Mouse (Mus musculus): Measurements from ENCODE around the gene Dbndd2. TPM values are rescaled to one million over a fixed set of nuclear protein-coding genes. Genes with fewer than 3 reads are reported as not detected.
A peak's percentile ranks its signal among the peaks of the same experiment; 100 is the strongest.

Dbndd2 gene
- polyA plus RNA-seq, 1 experiment: 75.8 TPM

DNA sequence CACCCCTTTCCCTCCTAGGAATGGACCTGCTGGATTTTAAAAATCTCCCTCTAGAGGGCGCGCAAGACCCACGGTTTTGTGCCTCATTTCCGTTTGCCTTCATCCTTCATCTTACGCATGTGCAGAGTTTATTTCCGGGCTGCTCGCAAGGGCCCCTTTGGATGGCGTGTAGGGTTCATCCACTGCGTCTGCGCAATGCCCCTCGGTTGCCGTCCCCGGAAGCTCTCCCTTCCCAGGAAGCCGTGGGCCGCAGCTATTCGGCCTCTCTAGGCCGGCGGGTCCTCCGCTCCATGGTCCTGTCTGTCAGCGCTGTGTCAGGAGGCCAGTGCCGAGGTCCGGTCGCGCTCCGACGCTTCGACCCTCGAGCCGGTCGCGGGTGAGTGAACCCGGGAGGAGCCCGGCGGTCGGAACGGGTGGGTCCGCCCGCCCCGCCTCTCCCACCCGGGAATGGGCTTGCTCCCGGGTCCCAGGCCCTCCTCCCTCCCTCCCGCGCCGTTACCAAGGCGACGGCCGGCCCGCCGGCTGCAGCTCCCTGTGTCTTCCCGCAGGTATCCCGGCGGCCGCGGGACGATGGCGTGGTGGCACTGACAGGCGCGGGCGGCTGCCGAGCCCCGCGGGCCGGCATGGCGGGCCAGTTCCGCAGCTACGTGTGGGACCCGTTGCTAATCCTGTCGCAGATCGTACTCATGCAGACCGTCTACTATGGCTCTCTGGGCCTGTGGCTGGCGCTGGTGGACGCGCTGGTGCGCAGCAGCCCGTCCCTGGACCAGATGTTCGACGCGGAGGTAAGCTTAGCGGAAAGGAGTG is 25.0 kb upstream of the Dbndd2 start, which contains the start of gene Gm20458:
Gene Gm20458, plus strand, starts transcription at position 223 of the 807 bp plus-strand sequence.
- no peak for TF ChIP-seq CTCF (IDR thresholded peaks at IDR 0.05; ENCODE audit: low read depth, low read length)
- TF ChIP-seq POLR2A (IDR thresholded peaks at IDR 0.05; ENCODE audit: borderline replicate concordance, low read depth, low read length): no peak
- Histone ChIP-seq H3K4me3 (ENCODE audit: insufficient read depth, low read length) (peak within 1 kb of the TSS; percentile 79), H3K4me1 (ENCODE audit: control insufficient read depth, insufficient read depth, low read length) (peaks cover 33% of the 10 kb centered on the region), H3K27ac (ENCODE audit: insufficient read depth, low read depth, low read length) (peak within 1 kb of the TSS; percentile 55)

DNA sequence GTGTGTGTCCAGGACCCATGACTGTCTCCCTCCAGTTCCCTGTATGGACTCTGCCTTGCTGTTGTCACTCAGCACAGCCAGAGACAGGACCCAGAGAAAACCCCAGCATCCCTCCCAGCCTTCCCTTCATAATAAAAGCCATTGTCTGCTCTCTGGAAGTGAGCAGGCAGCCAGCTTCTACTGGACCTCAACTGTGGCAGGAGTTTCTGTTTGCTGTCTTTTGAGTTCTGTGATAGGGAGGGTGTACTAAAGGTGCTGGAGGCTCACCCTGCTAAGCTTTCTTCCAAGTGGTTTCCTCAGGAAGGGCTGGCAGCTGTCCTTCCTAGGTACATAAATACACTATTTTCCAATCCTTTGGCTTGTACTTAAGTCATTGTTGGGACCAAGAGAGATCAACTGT is 20.7 kb upstream of the Dbndd2 start:
- Histone ChIP-seq H3K4me1 (ENCODE audit: control insufficient read depth, insufficient read depth, low read length) (peaks cover 9% of the 10 kb centered on the region), H3K27ac (ENCODE audit: insufficient read depth, low read depth, low read length) (no peak overlapping the region), H3K4me3 (ENCODE audit: insufficient read depth, low read length) (no peak overlapping the region)
- TF ChIP-seq POLR2A (IDR thresholded peaks at IDR 0.05; ENCODE audit: borderline replicate concordance, low read depth, low read length): no peak
- no peak for TF ChIP-seq CTCF (IDR thresholded peaks at IDR 0.05; ENCODE audit: low read depth, low read length)

DNA sequence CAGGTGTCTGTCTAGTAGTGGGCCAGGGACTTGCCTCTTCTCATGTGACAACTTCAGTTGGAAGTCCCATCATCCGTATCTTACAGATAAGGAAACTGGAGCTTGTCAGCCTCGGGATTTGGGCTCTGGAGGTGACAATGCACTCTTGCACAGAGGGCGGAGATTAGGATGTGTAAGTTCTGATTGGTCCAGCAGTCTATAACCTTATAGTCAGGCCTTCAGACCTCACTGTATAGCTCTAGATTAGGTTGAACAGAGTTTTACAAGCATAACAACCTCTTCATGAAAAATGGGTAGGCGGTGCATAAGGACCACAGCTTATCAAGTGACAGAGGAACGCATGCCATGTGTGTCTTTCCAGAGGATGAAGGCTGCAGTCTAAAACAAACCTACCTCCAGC is 19.1 kb upstream of the Dbndd2 start:
- Histone ChIP-seq H3K4me1 (ENCODE audit: control insufficient read depth, insufficient read depth, low read length) (peaks cover 9% of the 10 kb centered on the region), H3K4me3 (ENCODE audit: insufficient read depth, low read length) (no peak overlapping the region), H3K27ac (ENCODE audit: insufficient read depth, low read depth, low read length) (no peak overlapping the region)
- TF ChIP-seq POLR2A (IDR thresholded peaks at IDR 0.05; ENCODE audit: borderline replicate concordance, low read depth, low read length) (no peak), CTCF (IDR thresholded peaks at IDR 0.05; ENCODE audit: low read depth, low read length) (no peak)

DNA sequence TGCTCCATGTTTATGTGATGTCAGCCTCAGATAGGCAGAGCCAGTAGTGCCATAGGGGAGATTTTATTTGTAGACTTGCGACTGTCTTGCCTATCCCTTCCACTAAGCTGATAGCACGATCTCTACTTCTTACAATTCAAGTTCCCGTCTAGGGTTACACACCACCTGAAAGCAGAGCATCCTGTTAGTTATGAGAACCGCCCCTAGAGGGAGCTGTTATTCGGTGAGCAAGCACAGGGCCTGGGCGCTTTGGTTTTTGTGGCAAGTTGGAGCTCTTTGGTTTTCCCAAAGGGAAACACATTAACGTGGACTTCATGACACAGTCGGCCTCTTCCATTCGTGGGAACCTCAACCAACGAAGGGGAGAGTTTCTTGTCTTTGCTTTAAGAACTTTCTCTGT is 15.7 kb upstream of the Dbndd2 start:
- Histone ChIP-seq H3K4me3 (ENCODE audit: insufficient read depth, low read length) (no peak overlapping the region), H3K27ac (ENCODE audit: insufficient read depth, low read depth, low read length) (no peak overlapping the region), H3K4me1 (ENCODE audit: control insufficient read depth, insufficient read depth, low read length) (0 out of 2 replicates have a peak, but pooled peaks cover 2% of the 10 kb centered on the region)
- TF ChIP-seq CTCF (IDR thresholded peaks at IDR 0.05; ENCODE audit: low read depth, low read length) (peak; percentile 53), POLR2A (IDR thresholded peaks at IDR 0.05; ENCODE audit: borderline replicate concordance, low read depth, low read length) (no peak)

DNA sequence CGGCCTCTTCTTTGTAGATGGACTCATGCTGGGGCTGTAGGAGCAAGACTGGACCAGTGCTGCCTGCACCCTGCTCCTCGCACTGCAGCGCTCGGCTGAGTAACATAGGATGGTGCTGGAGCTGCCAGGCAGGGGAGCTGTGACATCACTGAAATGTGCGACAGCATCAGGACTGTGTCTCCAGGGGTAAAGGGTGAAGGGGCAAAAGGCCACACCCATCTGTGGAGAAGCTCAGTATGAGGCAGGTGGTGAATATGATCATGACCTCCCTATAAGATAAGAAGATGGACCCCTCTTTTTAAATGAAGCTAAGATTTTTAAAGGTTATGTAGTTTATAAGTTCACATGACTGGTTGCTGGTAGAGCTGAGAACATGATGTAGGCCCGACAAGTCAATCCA is 12.3 kb upstream of the Dbndd2 start, which contains the start of gene Trp53tg5:
Gene Trp53tg5, minus strand, starts transcription at position 101 of the 400 bp plus-strand sequence.
- TF ChIP-seq CTCF (IDR thresholded peaks at IDR 0.05; ENCODE audit: low read depth, low read length): no peak
- no peak for TF ChIP-seq POLR2A (IDR thresholded peaks at IDR 0.05; ENCODE audit: borderline replicate concordance, low read depth, low read length)
- H3K4me3 ChIP-seq (ENCODE audit: insufficient read depth, low read length): no peak within 1 kb of the TSS
- no peak within 1 kb of the TSS for H3K27ac ChIP-seq (ENCODE audit: insufficient read depth, low read depth, low read length)
- H3K4me1 ChIP-seq (ENCODE audit: control insufficient read depth, insufficient read depth, low read length): 0 out of 2 replicates have a peak, but pooled peaks cover 2% of the 10 kb centered on the region

DNA sequence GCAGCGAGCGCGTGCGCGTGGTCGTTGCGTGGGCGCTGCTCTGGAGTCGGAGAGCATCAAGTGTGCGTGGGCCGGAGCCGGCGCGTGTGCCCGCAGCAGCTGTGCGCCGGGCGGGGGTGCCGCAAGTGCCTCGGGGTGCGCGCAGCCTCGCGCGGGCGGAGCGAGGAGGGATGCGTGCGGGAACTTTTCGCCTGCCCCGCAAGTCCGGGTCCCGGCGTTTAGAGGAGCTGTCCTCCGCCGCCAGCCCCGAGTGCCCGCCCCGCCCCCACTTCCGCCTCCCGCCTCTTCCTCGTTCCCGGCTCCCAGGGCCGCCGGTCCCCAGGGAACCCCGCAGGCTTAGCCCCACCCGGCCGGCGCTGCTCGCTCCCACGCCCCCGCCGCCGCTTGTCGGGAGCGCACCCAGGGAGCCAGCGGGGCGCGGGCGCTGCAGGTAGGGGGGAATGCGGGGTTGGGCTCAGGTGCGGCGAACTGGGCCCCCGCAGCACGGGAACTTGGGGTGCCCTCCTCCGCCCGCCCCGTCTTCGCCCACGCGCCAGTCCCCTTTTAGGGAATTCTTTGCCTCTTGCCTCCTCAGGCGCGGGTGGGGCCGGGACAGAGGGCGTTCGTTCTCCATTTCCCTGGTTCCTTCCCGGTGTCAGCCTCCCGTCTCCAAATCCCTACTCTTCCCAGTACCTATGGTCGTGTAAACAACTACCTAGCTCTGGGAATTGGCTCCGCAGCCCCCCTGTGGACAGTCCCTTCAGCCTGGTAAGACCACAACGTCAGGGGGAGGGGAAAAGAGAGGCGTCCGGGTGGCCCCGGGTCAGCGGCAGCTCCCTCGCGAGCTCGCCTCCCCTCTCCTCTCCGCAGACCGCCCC is 580 bp downstream of the Dbndd2 start:
- peaks cover 6% of the 10 kb centered on the region; the same call in 1 of the 2 replicates for H3K4me1 ChIP-seq (ENCODE audit: control insufficient read depth, insufficient read depth, low read length)
- no peak overlapping the region for H3K27ac ChIP-seq (ENCODE audit: insufficient read depth, low read depth, low read length)
- H3K4me3 ChIP-seq (ENCODE audit: insufficient read depth, low read length): peak overlapping the region; percentile 63
- TF ChIP-seq CTCF (IDR thresholded peaks at IDR 0.05; ENCODE audit: low read depth, low read length) (no peak), POLR2A (IDR thresholded peaks at IDR 0.05; ENCODE audit: borderline replicate concordance, low read depth, low read length) (no peak)

DNA sequence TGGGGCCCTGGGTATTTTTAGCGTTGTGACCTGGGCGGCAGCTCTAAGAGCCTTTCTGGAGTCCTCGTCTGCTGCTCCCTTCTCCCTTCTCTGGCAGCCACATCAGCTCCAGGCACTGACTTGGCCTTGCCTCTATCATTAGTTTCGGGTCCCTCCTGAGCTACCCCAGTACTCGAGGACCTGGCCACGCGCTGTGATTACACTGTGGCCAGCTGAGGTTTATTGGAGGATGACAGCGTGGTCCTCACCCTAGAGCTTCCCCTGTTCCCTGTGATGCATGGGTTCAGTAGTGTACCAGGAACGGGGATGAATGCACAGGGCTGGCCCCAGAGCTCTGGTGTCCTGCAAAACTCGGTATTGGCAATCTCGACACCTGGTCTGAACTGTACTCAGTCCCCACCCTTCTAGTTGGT is 1.2 kb downstream of the Dbndd2 start:
- TF ChIP-seq CTCF (IDR thresholded peaks at IDR 0.05; ENCODE audit: low read depth, low read length): no peak
- H3K27ac ChIP-seq (ENCODE audit: insufficient read depth, low read depth, low read length): no peak overlapping the region
- H3K4me3 ChIP-seq (ENCODE audit: insufficient read depth, low read length): peak overlapping the region; percentile 63
- H3K4me1 ChIP-seq (ENCODE audit: control insufficient read depth, insufficient read depth, low read length): peaks cover 6% of the 10 kb centered on the region

DNA sequence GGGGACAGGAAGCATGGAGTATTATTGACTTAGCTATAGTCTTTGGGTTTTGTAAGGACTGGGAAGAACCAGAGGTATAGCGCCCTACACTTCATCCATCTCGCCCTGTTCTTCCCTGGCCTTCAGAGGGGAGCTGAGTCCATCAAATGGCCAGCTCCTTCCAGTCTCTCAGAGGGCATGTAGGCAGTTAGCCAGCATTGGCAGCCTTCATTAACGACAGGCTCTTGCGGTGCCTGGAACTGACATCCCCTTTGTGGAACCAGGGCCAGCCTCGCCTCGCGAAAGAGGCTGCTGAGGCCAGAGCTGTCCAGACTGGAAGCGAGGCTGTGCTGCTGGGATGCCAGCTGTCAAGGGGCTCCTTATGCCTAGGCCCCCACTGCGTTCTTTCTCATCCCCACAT is 1.9 kb downstream of the Dbndd2 start:
- no peak overlapping the region for H3K27ac ChIP-seq (ENCODE audit: insufficient read depth, low read depth, low read length)
- H3K4me3 ChIP-seq (ENCODE audit: insufficient read depth, low read length): no peak overlapping the region
- TF ChIP-seq CTCF (IDR thresholded peaks at IDR 0.05; ENCODE audit: low read depth, low read length) (no peak), POLR2A (IDR thresholded peaks at IDR 0.05; ENCODE audit: borderline replicate concordance, low read depth, low read length) (no peak)
- H3K4me1 ChIP-seq (ENCODE audit: control insufficient read depth, insufficient read depth, low read length): peaks cover 13% of the 10 kb centered on the region

DNA sequence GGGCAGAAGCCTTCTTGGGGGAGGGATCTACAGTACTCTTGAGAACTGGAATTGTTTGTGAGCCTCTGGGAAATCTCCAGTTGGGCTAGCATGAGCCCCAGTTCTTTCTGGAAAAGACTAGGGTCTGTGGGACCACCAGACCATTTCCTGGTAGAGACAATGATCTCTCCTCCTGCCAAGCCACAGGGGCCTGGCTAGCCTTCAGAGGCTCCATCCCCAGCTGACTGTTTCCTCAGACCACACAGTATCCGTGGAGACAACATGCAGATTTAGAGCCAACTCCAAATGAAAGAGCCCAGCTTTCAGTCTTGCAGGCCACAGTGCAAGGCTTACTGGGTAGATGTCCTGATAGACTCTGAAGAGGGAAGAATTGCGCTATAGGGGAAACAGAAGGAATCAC is 8.2 kb downstream of the Dbndd2 start:
- Histone ChIP-seq H3K4me3 (ENCODE audit: insufficient read depth, low read length) (no peak overlapping the region), H3K27ac (ENCODE audit: insufficient read depth, low read depth, low read length) (no peak overlapping the region), H3K4me1 (ENCODE audit: control insufficient read depth, insufficient read depth, low read length) (peaks cover 26% of the 10 kb centered on the region)
- TF ChIP-seq POLR2A (IDR thresholded peaks at IDR 0.05; ENCODE audit: borderline replicate concordance, low read depth, low read length) (no peak), CTCF (IDR thresholded peaks at IDR 0.05; ENCODE audit: low read depth, low read length) (no peak)
